Mouse (Mus musculus) midbrain, embryonic 14.5 days (tissue): ENCODE measurements around the gene Shoc2. TPM values are rescaled to one million over a fixed set of nuclear protein-coding genes. Genes with fewer than 3 reads are reported as not detected.

Source experiments
- ATAC-seq: fragments of 200-750 bp; cut with Nextera tagmentation; 2 replicates; pipeline ENCODE4 v1.8.0; 2017; ENCODE audit warnings: moderate number of reproducible peaks, moderate library complexity; ENCODE audit not compliant: low FRiP score, low TSS enrichment
- DNase-seq: peaks from one replicate; pipeline ENCODE4 v3.0.0-alpha.2; 2015
- H3K27ac ChIP-seq: fragments of 300-500 bp; sonication (generic); replicated peaks from 2 replicates; pipeline ENCODE4 v1.5.1; 2014; ENCODE audit warnings: mild to moderate bottlenecking, low read depth, low read length, moderate library complexity
- H3K27me3 ChIP-seq: fragments of 300-500 bp; sonication (generic); 2 replicates; pipeline ENCODE4 v1.6.1; 2014; ENCODE audit warnings: low read length, control low read depth, mixed read lengths; ENCODE audit not compliant: control insufficient read depth, insufficient read depth
- H3K36me3 ChIP-seq: fragments of 300-500 bp; sonication (generic); 2 replicates; pipeline ENCODE4 v1.6.1; 2014; ENCODE audit warnings: low read length, control low read depth; ENCODE audit not compliant: control insufficient read depth, insufficient read depth
- H3K4me1 ChIP-seq: fragments of 300-500 bp; sonication (generic); 2 replicates; pipeline ENCODE4 v1.6.1; 2014; ENCODE audit warnings: mild to moderate bottlenecking, antibody characterized with exemption, low read length, control low read depth; ENCODE audit not compliant: control insufficient read depth, insufficient read depth
- H3K4me2 ChIP-seq: fragments of 300-500 bp; sonication (generic); 2 replicates; pipeline ENCODE4 v1.6.1; 2014; ENCODE audit warnings: mild to moderate bottlenecking, low read length, moderate library complexity
- H3K4me3 ChIP-seq: fragments of 300-500 bp; sonication (generic); replicated peaks from 2 replicates; pipeline ENCODE4 v1.5.1; 2014; ENCODE audit warnings: low read depth, low read length
- H3K9ac ChIP-seq: fragments of 300-500 bp; sonication (generic); replicated peaks from 2 replicates; pipeline ENCODE4 v1.6.1; 2014; ENCODE audit warnings: mild to moderate bottlenecking, low read length, moderate library complexity
- H3K9me3 ChIP-seq: fragments of 300-500 bp; sonication (generic); 2 replicates; pipeline ENCODE4 v1.6.1; 2016; ENCODE audit warnings: low read length, control low read depth, mixed read lengths; ENCODE audit not compliant: control insufficient read depth
- WGBS: fragments of 180-500 bp; shearing (Covaris S2); extraction: QIAGEN DNeasy Blood & Tissue Kit; methylation state at CpG from one replicate; pipeline ENCODE4 v1.1.7; 2014; 5-methylcytosine and 5-hydroxymethylcytosine counted together
- polyA plus RNA-seq: library from polyadenylated mRNA; unstranded; fragments of >200 nt; fragmentation: Nextera tagmentation; extraction: Ambion mirVana; gene quantifications from 2 replicates; pipeline ENCODE4 v1.2.1, GENCODE M21; 2014

Gene Shoc2
- polyA plus RNA-seq, 1 experiment from 2014 or later: 76.7 TPM

DNA sequence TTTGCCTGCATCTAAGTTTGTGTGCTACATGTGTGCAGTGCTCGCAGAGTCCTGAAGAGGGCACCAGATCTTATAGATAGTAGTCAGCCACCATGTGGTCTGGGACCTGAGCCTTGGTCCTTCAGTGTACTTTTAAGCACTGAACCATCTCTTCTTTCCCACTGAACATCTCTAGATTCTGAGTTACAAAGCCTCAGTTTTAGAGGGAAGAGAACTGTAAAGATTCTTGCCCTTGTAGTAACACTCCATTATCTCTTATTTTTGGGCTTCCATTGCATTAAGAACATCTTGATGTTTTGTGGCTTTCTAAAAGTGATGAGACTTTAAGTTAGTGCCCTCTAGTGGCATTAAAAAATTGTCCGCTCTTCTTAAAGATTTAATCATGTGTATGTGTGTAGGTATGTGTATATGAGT, 18.8 kb upstream of the Shoc2 start:
- DNase-seq: peak; percentile 84
- ATAC-seq: no peak
- H3K4me3 ChIP-seq: no peak overlapping the region
- H3K4me2 ChIP-seq: no peak overlapping the region
- H3K9ac ChIP-seq: no peak overlapping the region
- H3K4me1 ChIP-seq: no peaks in the 10 kb centered on the region
- H3K9me3 ChIP-seq: no peaks in the 10 kb centered on the region
- no peak overlapping the region for H3K27ac ChIP-seq
- 88% methylated on average over 2 of the region's 2 CpGs for WGBS
- peaks cover 64% of the 10 kb centered on the region for H3K36me3 ChIP-seq
- no peaks in the 10 kb centered on the region for H3K27me3 ChIP-seq

DNA sequence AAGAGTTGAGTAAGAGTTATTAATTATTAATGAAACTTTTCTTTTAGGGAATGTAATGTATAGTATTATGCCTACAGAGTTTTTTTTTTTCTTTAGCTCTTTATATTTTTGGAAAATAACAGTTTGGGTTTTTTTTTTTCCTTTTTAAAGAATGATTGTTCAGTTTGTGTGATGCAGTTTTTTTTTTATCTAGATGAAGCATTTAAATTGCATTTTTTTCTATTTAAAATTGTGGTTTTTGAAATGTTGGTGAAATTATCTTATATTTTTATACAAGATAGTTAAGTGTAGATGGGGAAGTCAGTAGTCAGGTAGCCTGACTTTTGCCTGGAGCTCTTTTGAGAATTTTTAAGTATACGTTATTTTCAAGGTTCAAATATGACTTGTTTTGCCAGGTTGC, 17.4 kb upstream of the Shoc2 start:
- ATAC-seq (no peak), DNase-seq (no peak)
- Histone ChIP-seq H3K4me3 (no peak overlapping the region), H3K4me1 (no peaks in the 10 kb centered on the region), H3K4me2 (no peak overlapping the region), H3K9ac (no peak overlapping the region), H3K36me3 (peaks cover 64% of the 10 kb centered on the region), H3K27me3 (no peaks in the 10 kb centered on the region), H3K27ac (no peak overlapping the region), H3K9me3 (no peaks in the 10 kb centered on the region)
- WGBS: 94% methylated on average over 1 of the region's 1 CpGs

DNA sequence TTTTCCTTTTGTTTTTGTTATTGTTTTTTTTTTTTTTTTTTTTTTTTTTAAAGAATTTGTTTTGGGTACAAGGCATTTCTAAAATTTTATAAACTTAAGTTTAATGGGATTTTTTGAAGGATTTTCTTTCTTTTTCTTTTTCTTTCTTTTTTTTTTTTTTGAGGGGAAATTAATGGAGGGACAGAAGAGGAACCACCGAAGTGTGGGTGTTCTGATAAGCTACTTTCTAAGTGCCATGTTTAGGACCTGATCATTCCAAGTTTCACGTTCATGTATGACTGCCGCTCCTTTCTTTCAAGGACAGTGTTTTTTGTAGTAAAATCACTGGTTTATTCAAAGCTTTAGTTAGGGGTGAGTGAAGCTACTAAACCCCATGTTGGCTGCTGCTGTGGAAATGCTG, 14.9 kb upstream of the Shoc2 start:
- no peak for ATAC-seq
- no peak for DNase-seq
- no peaks in the 10 kb centered on the region for H3K4me1 ChIP-seq
- no peaks in the 10 kb centered on the region for H3K27me3 ChIP-seq
- no peak overlapping the region for H3K27ac ChIP-seq
- WGBS: 97% methylated on average over 3 of the region's 3 CpGs
- no peak overlapping the region for H3K4me3 ChIP-seq
- H3K4me2 ChIP-seq: no peak overlapping the region
- H3K9ac ChIP-seq: no peak overlapping the region
- H3K9me3 ChIP-seq: no peaks in the 10 kb centered on the region
- H3K36me3 ChIP-seq: peaks cover 64% of the 10 kb centered on the region

DNA sequence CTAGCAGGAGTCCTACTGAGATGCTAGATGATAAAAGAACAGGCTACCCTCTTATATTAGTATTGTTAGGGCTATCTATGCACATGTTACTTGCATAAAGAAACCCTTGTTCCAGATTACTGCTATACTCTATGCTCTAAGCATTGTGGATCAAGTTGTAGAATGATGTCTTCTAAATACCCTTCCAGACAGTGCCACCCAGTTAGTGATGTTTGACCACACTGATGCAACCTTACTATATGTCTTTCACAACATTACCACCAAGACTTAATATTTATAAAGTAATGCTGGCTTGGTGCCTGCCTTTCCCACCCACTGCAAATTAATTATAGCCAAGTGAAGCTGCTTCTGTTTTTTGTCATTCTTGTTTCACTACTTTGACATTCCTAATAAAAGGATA, 11.1 kb upstream of the Shoc2 start:
- H3K4me1 ChIP-seq: no peaks in the 10 kb centered on the region
- H3K9me3 ChIP-seq: no peaks in the 10 kb centered on the region
- no peak overlapping the region for H3K9ac ChIP-seq
- H3K4me3 ChIP-seq: no peak overlapping the region
- peaks cover 53% of the 10 kb centered on the region for H3K36me3 ChIP-seq
- no peak for DNase-seq
- H3K27me3 ChIP-seq: no peaks in the 10 kb centered on the region
- ATAC-seq: no peak
- no peak overlapping the region for H3K27ac ChIP-seq
- H3K4me2 ChIP-seq: no peak overlapping the region

DNA sequence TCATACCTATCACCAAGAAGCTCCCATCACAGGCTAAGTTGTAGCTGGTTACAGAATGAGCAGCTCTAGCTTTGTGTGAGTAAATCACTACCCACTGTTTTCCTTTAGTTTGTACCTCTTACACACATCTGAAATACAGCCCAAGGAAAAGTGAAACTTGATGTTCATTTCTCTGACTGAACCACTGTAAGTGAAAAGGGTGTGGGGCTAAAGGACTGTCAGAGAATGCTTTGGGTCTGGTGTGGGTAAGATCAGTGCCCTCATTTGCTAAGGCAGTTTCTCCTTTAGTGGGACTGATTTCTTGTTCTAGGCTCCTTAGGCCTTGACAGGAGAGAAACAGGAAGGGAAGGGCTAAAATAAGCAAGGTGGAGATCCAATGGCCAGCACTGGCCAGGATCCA, 10.1 kb upstream of the Shoc2 start:
- peaks cover 50% of the 10 kb centered on the region for H3K36me3 ChIP-seq
- ATAC-seq: no peak

DNA sequence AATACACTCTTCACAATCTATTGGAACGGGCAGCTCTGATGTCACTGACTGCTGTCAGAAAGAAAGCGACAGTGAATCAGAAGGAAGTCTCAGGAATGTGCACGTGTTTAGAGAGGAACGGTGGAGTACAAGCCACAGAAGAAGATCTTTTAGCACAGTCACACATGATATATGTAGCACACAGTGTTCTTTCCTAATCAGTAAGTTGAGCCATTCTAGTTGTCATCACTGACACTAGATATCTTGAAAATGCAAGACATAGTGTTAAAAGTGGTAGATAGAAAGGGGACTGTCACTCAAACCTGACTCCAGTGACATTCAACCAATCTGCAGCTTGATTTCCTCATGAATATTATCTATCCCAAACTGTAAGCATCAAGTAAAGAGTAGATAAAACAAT, 4.6 kb upstream of the Shoc2 start:
- Histone ChIP-seq H3K9ac (no peak overlapping the region), H3K27me3 (no peaks in the 10 kb centered on the region), H3K4me3 (no peak overlapping the region), H3K9me3 (no peaks in the 10 kb centered on the region), H3K27ac (no peak overlapping the region), H3K4me2 (no peak overlapping the region), H3K36me3 (peaks cover 13% of the 10 kb centered on the region; the same call in 1 of the 2 replicates), H3K4me1 (peaks cover 4% of the 10 kb centered on the region)
- 91% methylated on average over 4 of the region's 4 CpGs for WGBS
- ATAC-seq (no peak), DNase-seq (no peak)

More for the DNA sequence above, 10.1 kb upstream of the Shoc2 start:
- Histone ChIP-seq H3K27ac (no peak overlapping the region), H3K4me3 (no peak overlapping the region), H3K27me3 (no peaks in the 10 kb centered on the region), H3K9ac (no peak overlapping the region), H3K4me1 (no peaks in the 10 kb centered on the region), H3K9me3 (no peaks in the 10 kb centered on the region), H3K4me2 (no peak overlapping the region)
- no peak for DNase-seq

DNA sequence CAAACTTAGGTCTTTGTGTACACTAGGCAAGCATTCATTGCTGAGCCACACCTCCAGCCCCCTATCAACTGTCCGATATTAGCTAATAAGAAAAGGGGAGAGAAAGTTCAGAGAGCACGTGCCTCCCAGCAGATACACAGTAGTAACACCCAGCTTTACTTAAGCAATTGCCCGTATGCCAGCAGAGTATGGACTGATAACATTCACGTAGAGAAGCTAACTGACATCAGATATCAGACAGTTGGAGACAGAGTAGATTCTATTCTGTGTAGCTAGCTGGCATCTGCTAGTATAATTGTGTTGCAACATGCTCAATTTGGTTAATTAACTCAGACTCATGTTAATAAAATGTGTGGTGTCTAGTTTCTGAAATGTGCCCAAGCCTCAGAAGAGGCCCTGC, 3.0 kb upstream of the Shoc2 start:
- H3K27me3 ChIP-seq: no peaks in the 10 kb centered on the region
- no peak for ATAC-seq
- H3K27ac ChIP-seq: no peak overlapping the region
- no peak overlapping the region for H3K9ac ChIP-seq
- WGBS: 90% methylated on average over 4 of the region's 4 CpGs
- no peak overlapping the region for H3K4me3 ChIP-seq
- DNase-seq: no peak
- no peaks in the 10 kb centered on the region for H3K9me3 ChIP-seq
- peaks cover 11% of the 10 kb centered on the region; the same call in 1 of the 2 replicates for H3K36me3 ChIP-seq
- peaks cover 8% of the 10 kb centered on the region for H3K4me1 ChIP-seq
- no peak overlapping the region for H3K4me2 ChIP-seq

DNA sequence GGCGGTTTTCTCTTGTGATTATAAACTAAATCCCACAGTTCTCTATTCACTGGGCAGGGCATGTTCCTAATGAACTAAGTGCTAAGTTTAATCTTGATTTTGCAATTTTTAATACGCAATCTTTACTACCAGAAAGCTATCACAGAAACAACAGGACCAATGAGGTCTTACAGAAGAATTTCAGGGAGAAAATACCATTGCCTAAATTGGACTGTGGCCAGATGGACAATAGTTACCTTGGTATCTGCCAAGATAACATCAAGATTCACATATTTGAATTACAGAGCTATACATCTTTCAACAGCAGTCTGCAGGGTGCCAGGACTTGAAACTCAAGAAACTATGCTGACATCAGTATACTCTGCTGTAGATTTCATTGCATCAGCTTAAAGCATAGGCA, 1.8 kb upstream of the Shoc2 start:
- WGBS: 93% methylated on average over 2 of the region's 2 CpGs
- DNase-seq (no peak), ATAC-seq (no peak)
- H3K9ac ChIP-seq: no peak overlapping the region
- peak overlapping the region; percentile 65; the same call in 1 of the 2 replicates for H3K4me2 ChIP-seq
- H3K4me1 ChIP-seq: peaks cover 13% of the 10 kb centered on the region
- peaks cover 8% of the 10 kb centered on the region; the same call in 1 of the 2 replicates for H3K36me3 ChIP-seq
- H3K9me3 ChIP-seq: no peaks in the 10 kb centered on the region
- no peak overlapping the region for H3K27ac ChIP-seq
- H3K4me3 ChIP-seq: no peak overlapping the region
- no peaks in the 10 kb centered on the region for H3K27me3 ChIP-seq

DNA sequence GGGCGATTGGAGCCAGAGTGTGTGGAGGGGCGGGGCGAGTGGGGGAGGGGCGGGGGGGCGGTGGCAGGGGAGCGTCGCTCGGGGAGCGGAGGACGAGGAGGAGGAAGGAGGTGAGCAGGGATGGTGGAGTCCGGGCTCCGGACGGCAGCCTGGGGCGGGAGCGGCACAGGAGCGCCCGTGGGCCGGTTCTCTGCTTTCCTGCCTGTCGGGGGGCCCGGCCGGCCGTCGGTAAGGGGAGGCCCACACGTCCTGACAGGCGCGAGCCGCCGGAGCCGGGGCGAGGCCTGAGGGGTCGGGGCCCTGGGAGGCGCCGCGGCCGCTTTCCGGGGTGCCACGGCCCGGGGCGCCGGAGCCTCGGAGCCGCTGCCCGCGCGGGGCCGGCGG, 672 bp downstream of the Shoc2 start:
- Histone ChIP-seq H3K27me3 (no peaks in the 10 kb centered on the region), H3K4me2 (peak overlapping the region; percentile 66), H3K9ac (peak overlapping the region; percentile 88), H3K9me3 (no peaks in the 10 kb centered on the region), H3K36me3 (no peaks in the 10 kb centered on the region), H3K4me1 (peaks cover 21% of the 10 kb centered on the region), H3K27ac (peak overlapping the region; percentile 95), H3K4me3 (peak overlapping the region; percentile 79)
- DNase-seq (no peak), ATAC-seq (no peak)
- WGBS: under 1% methylated on average over 42 of the region's 47 CpGs
